Mouse (Mus musculus): ENCODE measurements at regions not wholly inside any gene's neighbourhood (a gene's known extent, or its start where the extent isn't known, plus 50 kb on each side); places are given as distances from the start of the nearest gene placed in this dataset.

DNA sequence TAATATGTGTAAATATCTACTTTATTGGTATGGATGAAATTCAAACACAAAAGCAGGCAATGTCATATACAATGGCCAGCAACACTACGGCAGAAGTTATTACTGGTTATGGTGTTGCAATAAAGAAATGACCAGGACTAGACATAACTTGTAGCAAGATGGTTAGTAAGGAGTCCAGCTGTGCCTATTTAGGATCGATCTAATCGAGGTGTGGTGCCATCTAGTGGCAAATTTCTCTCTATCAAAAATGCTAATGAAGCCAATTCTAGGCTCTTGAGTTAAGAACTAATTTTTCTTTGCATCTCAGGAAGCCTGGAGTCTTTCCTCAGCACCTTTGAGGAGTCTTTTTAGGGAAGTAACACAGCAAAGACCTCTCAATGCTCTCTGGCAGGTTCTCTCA is 223.2 kb downstream of the Rassf9 start:
- TF ChIP-seq CTCF (IDR thresholded peaks at IDR 0.05; ENCODE audit: control insufficient read depth, insufficient read depth, insufficient read length), result no peak
- TF ChIP-seq MAX (IDR thresholded peaks at IDR 0.05), result no peak
- no peak for TF ChIP-seq MYOG (IDR thresholded peaks at IDR 0.05; ENCODE audit: control insufficient read depth, extremely low read depth, insufficient read length)
- TF ChIP-seq USF1 (IDR thresholded peaks at IDR 0.05; ENCODE audit: low read depth), result no peak
